Mouse (Mus musculus) adipose tissue, adult 10 weeks (tissue): ENCODE results near the gene Frk. TPM values are rescaled to one million over a fixed set of nuclear protein-coding genes. Genes with fewer than 3 reads are reported as not detected.

Experiments used
- polyA plus RNA-seq: library from polyadenylated mRNA; stranded (reverse); fragments of 350-450 nt; fragmentation: Illumina TruSeq; extraction: RNeasy Lipid Tissue Mini Kit (QIAGEN cat#74804); gene quantifications from one replicate; pipeline ENCODE4 v1.2.3, GENCODE M21; 2014; ENCODE audit warnings: low read depth, low replicate concordance

Gene Frk
- polyA plus RNA-seq, result 14.6 TPM

DNA sequence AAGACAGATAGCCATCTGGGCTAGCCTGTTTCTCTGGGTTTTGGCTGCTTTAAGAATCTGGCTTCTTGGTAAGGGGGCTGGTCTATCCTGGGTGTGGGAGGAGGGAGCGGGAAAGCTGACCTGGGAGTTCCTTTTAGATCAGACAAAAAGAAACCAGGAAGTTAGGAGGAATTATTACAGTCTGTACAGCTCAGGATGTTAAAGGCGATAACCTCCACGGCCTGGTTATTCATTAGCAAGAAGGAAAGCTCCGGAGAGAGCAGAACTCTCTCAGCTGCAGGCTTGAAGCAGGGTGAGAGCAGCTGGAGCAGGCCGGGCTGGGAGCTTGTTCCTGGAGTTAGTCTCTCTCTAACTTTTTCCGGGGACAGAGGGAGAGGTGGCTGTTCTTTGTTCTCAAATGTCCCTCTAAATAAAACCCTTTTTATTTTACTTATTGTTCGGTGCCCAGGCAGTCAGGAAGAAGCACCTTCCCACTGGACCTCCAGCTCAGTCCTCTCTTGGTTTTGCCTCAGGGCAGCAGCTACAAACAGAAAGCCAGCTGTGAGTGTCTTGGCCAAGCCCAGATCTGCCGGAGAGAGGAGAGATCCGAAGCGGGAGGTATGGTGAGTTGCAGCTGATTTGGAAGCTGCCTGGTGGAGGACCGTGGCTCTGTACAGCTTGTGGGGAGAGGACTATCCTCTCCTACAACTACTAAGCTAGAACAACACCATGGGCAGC lies at the start of gene Frk:
Frk (plus strand) TSS at position 103 of the 717 bp plus-strand sequence.

Other genes starting within 250 kb of the Frk start
- gene Tspyl1, start 201.2 kb upstream of the Frk start, polyA plus RNA-seq, result 36.4 TPM
- 8.2 TPM for gene Tspyl4, start 186.0 kb upstream of the Frk start, polyA plus RNA-seq
- 0.12 TPM for gene Col10a1, start 93.4 kb upstream of the Frk start, polyA plus RNA-seq
- 12.6 TPM for gene Nt5dc1, start 64.8 kb upstream of the Frk start, polyA plus RNA-seq